ENCODE assay signal across 18 mouse cellular contexts in genomic region chr17:88352960-88353359, GRCm38 (mm10).
"Had no signal": no experiment of that assay in that cellular context is flagged by ENCODE, and none has a peak within 500 bp of the region (broad histone marks: within the 10 kb centered on the region; RNA-seq: fewer than 3 reads in every experiment).

No protein-coding gene starts in this region.

- DNase-seq: lung, embryonic 14.5 days; lung, postnatal 10 days; lung, postnatal 4 days; midbrain, embryonic 14.5 days; retina, postnatal 1 day; right cerebral cortex, adult 18-20 months; right cerebral cortex, postnatal 25 days; right cerebral cortex, postnatal 4 days; spleen, adult 18-20 months; thymus, adult 18-20 months; thymus, postnatal 14 days; thymus, postnatal 36 days had no signal

- H3K36me3 ChIP-seq: midbrain, embryonic 10.5 days; midbrain, embryonic 12.5 days; neural tube, embryonic 13.5 days; neural tube, embryonic 15.5 days had no signal

- H3K27me3 ChIP-seq: midbrain, embryonic 12.5 days; neural tube, embryonic 13.5 days; neural tube, embryonic 15.5 days had no signal

- H3K9ac ChIP-seq: lung, embryonic 14.5 days; midbrain, embryonic 12.5 days; neural tube, embryonic 13.5 days; neural tube, embryonic 15.5 days had no signal

- H3K4me1 ChIP-seq: midbrain, embryonic 10.5 days; midbrain, embryonic 12.5 days; neural tube, embryonic 13.5 days had no signal

- H3K9me3 ChIP-seq: midbrain, embryonic 10.5 days; midbrain, embryonic 12.5 days; neural tube, embryonic 13.5 days; neural tube, embryonic 15.5 days had no signal

- ATAC-seq: midbrain, embryonic 16.5 days had no signal

- H3K4me3 ChIP-seq: midbrain, embryonic 10.5 days; midbrain, embryonic 12.5 days; myocyte; neural tube, embryonic 13.5 days; neural tube, embryonic 15.5 days had no signal

- H3K27ac ChIP-seq: midbrain, embryonic 10.5 days; midbrain, embryonic 12.5 days; neural tube, embryonic 13.5 days; neural tube, embryonic 15.5 days had no signal

- H3K4me2 ChIP-seq: lung, embryonic 14.5 days; midbrain, embryonic 12.5 days; neural tube, embryonic 13.5 days; neural tube, embryonic 15.5 days had no signal
